Mouse (Mus musculus): Measurements from ENCODE around the gene Thap3.

DNA sequence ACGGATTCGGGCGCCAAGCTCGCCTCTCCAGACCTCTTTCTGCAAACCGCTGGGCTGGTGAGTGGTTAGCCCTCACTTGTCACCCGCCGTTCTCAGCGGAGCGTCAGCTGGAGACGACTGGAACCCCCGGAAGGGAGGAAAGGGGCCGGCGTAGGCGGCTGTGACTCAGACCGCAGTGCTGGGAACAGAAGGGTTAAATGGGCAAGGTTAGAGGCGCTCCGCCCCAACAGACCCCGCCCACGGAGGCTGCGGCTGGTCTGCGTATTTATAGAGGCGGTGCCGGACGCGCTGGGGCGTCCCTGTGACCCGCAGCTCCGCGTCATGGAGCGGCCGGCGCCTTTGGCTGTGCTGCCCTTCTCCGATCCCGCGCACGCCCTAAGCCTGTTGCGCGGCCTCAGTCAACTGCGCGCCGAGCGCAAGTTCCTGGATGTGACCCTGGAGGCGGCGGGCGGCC, 19.9 kb upstream of the Thap3 start, which contains the start of gene Klhl21:
- TF ChIP-seq CTCF (IDR thresholded peaks at IDR 0.05; ENCODE audit: low read depth, low read length) = no peak
- no peak; the same call in 1 of the 2 replicates for TF ChIP-seq EP300 (IDR thresholded peaks at IDR 0.05; ENCODE audit: insufficient read depth, low read depth, low read length)

All from ES-Bruce4 (cell line).